Mouse (Mus musculus) gastrocnemius, postnatal 4 days (tissue): Measurements from ENCODE around the gene Ccdc194. TPM values are rescaled to one million over a fixed set of nuclear protein-coding genes. Genes with fewer than 3 reads are reported as not detected.
A peak's percentile ranks its signal among the peaks of the same experiment; 100 is the strongest.

ENCODE experiments used
- DNase-seq, 2 experiments: peaks; one replicate each; pipeline ENCODE4 v3.0.0; 2021 to 2022; ENCODE audit warnings: low spot score in 2 of 2, mixed read lengths in 2 of 2
- total RNA-seq, 2 experiments: library from RNA; stranded (reverse); gene quantifications; 2 replicates each; pipeline ENCODE4 v1.2.3; 2021

Ccdc194 gene
- total RNA-seq, 2 experiments from 2014 or later, result 0.47 to 0.83 TPM

GRCm38 (mm10) chr8:71513018-71513754 is 12.3 kb downstream of the Ccdc194 start:
- DNase-seq, result no peak

- no peak for DNase-seq
Measured at GRCm38 (mm10) chr8:71511644-71512043, 13.9 kb downstream of the Ccdc194 start, which contains the start of gene Plvap. TSS of gene Plvap (minus strand) at chr8:71511752.

- DNase-seq, result no peak
Measured at GRCm38 (mm10) chr8:71509316-71509715, 16.2 kb downstream of the Ccdc194 start.

DNA sequence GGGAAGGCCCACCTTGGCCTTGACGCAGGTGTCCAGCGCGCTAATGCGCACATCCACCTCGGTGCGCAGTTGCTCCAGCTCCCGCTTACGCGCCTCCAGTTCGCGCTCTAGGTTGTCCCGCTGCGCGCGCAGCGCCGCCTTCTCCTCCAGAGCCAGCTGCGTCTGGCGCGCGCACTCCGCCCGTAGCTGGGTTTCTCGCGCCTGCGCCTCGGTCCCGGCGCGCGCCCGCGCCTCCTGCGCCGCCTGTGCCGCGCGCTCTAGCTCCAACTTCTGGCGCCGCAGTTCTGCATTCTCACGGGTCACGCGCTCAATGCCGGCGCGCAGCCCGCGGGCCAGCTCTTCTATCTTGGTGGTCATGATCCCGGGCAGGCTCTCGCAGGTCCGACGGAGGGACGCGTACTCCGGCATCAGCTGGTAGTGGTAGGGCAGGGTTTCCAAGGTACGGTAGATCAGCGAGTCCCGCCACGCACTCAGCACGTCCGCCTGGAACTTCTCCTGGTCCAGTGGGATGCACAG is 17.9 kb downstream of the Ccdc194 start:
- DNase-seq, result peak; percentile 60 to 80

DNA sequence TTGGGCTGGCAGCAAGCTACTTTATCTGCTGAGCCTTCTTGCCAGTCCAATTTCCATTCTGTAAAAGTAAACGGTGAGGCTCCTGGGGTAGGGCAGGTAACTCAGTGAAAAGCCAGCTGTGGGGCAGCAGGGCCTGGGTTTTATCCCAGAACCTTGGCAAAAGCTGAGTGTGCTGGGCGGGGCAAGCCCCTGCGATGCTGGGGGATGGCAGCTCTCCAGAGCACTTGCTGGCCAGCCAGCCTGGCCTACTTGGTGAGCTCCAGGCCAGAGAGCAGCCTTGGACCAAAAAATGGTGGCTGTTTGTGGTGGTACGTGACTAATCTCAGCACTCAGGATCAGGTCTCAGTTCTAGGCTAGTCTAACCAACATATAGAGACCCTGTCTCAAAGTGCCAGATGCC is 19.5 kb downstream of the Ccdc194 start:
- no peak for DNase-seq

- no peak for DNase-seq
Measured at GRCm38 (mm10) chr8:71505326-71505725, 20.2 kb downstream of the Ccdc194 start.

DNA sequence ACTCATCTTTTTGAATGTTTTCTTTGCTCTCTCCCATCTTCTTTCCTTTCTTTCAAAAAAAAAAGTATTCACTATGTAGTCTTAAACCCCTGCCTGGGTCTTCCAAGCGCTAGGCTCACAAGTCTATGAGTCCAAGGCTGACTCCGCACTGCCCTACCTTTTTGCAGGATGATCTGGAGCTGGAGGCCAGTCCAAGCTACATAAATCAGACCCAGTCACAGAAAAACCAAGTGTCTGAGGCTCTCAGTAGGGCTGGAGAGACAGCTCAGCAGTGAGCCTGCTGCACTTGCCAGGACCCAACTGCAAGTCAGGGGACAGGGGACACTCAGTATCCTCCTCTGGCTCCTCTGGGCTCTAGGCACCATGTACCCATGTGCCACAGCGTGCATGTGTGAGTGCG is 21.2 kb downstream of the Ccdc194 start:
- DNase-seq, result no peak

- DNase-seq, result no peak
Measured at GRCm38 (mm10) chr8:71498816-71499690, 26.5 kb downstream of the Ccdc194 start.

DNA sequence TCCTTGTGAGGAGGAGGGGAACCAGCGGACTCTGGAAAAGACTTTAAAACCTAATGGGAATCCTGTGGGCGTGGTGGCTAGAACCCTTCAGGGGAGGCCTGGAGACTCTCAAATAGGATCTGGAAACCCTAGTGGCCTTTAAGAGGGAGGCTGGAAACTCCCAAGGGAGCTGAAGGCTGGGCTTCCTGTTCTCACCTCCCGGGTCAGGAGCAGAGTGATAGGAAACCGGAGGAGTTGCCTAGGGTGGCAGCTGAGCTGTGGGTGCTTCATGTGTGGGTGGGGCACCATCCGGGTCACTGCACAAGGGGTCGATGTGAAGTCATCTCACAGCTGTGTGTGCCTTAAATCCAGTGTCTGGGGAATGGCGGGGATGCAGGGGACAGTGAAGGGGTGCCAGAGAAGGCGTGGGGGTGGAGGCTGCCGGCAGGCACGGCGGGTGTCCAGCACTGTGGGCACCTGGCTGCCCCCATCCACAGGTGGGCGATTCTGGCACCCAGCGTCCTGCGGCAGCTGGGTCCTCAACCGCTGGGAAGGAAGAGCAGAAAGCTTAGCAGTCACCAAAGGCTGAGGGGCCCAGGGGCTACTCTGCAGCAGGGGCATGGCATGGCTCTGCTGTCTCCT is 27.5 kb downstream of the Ccdc194 start:
- DNase-seq, result no peak

- DNase-seq, result no peak
Measured at GRCm38 (mm10) chr8:71497077-71497645, 28.4 kb downstream of the Ccdc194 start.

- peak; percentile 80 to 89 for DNase-seq
Measured at GRCm38 (mm10) chr8:71496481-71496880, 29.0 kb downstream of the Ccdc194 start.

GRCm38 (mm10) chr8:71495811-71496210 is 29.7 kb downstream of the Ccdc194 start:
- no peak for DNase-seq

- peak; percentile 74 to 85 for DNase-seq
Measured at GRCm38 (mm10) chr8:71495039-71495438, 30.5 kb downstream of the Ccdc194 start.

- peak; percentile 64 to 83 for DNase-seq
Measured at GRCm38 (mm10) chr8:71488454-71488853, 37.1 kb downstream of the Ccdc194 start.

DNA sequence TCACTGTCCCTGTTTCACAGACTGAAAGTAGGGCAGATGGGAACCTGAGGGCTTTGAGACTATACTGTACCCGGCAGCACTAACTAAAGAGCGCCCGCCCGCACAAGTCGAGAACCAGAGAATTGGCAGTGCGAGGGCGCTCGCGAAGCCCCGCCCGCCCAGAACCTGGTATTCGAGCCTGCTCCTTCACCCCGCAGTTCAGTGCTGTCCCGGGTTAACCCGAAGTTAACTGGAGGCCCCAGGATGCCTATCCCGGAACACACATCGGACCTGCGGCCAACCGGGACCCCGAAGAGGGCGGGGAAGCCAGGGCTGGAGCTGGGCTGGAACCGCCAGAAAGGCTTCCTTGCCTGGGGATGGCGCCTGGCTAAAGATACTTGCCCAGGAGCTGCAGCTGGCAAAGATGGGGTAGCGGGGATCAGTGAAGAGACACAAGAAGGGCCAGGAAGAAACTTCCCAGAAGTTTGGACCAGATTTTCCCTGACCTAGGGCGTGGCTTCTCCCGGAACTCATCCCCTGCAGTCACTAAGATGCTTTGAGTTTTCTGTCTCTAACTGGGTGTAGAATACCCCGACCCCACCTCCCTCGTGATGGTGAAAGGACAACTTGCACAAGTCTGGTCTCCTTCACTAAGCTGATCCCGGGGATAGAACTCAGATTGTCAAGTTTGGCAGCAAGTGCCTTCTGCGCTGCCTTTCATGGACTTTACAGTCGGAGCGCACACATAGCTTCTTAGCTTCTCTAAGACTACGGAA is 37.6 kb downstream of the Ccdc194 start, which contains the start of gene Gtpbp3:
Gene Gtpbp3, plus strand, starts transcription at position 413 of the 755 bp plus-strand sequence.
- DNase-seq, result peak; percentile 69 to 85

DNA sequence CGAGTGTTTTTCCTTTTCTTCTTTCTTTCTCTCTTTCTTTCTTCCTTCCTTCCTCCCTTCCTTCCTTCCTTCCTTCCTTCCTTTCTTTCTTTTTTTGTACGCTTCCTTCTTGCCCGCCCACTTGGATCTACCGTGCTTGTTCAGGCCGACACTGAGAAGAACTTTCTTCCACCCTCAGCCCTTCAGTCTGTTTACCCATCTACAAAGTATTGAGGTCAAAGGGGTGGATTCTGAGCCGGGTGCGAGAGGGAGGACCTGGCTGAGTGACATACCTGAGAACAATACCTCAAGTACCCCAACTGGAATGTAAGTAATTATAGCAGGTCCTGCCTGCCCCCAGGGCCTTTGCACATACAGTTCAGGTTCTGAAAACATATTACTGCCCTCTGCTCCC is 39.4 kb downstream of the Ccdc194 start:
- no peak for DNase-seq

DNA sequence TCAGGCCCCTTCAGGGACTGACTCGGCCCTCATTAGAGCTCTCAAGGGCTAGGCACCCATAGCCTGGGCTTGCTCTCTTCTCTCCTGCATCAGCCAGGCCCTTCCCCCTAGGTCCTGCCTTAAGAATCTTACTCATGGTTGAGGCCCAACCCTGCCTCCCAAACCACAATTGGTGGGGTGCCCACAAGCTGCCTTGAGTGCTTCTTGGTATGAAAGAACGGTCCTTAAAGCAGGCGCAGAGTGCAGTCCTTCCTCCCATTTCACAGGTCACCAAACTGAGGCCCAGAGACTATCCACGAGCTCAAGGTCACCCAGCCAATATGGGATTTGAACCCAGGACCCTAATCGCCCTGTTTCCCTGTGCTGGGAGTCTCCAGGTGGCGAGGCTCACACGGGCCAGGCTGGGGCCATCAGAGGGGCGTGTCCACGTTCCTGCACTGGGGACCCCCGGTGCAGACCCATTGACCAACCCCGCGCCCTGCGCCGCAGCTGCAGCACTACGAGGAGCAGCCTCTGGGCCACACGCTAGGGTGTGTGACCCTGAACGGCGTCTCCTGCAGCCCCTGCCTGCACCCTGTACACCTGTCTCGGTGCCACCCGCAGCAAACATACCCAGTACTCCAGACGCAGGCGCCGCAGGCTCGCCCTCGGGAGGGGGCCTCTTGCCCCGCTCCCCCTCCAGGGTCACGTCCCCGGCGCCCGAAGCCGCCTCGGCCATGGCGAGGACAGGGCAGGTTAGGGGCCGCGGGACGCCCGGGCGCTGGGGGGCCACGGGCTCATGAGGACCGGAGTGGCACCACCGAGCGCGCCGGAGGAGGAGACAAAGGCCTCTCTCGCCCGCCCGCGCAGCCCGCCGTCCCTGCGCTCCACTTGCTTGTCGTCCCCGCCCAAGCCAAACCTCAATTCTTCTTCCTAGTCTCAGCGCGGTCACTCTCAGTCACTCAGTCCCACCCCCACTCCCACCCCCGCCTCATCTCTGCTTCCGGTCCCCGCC is 40.1 kb downstream of the Ccdc194 start, which contains the start of gene Ano8:
Gene Ano8, minus strand, starts transcription at position 822 of the 994 bp plus-strand sequence.
- DNase-seq, result peak; percentile 73 to 87

DNA sequence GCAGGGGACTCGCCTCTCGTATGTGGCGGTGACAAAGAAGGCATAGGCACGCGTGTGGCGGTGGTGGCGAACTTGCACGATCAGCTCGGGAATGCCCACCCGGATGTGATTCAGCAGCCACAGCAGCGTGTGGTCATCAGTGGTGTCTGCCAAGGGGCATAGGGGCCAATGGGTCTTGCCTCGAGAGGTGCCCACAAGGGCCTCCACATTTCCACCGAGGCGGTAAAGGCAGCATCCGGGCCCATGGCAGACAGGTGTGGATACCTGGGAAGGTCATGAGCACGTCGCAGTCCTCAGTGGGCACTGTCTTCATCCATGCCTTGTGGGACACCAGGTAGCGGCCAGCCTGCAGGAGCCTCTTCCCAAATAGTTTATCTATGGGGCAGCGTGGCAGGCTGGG is 40.8 kb downstream of the Ccdc194 start:
- DNase-seq, result no peak

GRCm38 (mm10) chr8:71483932-71484331 is 41.6 kb downstream of the Ccdc194 start:
- no peak for DNase-seq
